Mouse (Mus musculus) CH12.LX (cell line): ENCODE measurements around the gene 9330182L06Rik. TPM values are rescaled to one million over a fixed set of nuclear protein-coding genes. Genes with fewer than 3 reads are reported as not detected.

Experiments used
- DNase-seq: peaks from one replicate; pipeline ENCODE4 v3.0.0-alpha.2; 2013; ENCODE audit errors: extremely low read depth
- H3K27ac ChIP-seq: 2 replicates; pipeline ENCODE4 v1.5.1; 2012; ENCODE audit warnings: low read depth, mild to moderate bottlenecking, control low read depth, moderate library complexity; ENCODE audit not compliant: insufficient read depth
- H3K27me3 ChIP-seq: replicated peaks from 2 replicates; pipeline ENCODE3; 2012; ENCODE audit warnings: inconsistent platforms
- H3K36me3 ChIP-seq, 2 experiments: replicated peaks in 1 of 2; 2 replicates each; pipeline versions ENCODE3 to v1.6.1; 2012; ENCODE audit warnings: inconsistent platforms in 1 of 2, low read length in 1 of 2, mild to moderate bottlenecking in 1 of 2, mixed read lengths in 1 of 2, moderate library complexity in 1 of 2; ENCODE audit not compliant: control insufficient read depth in 1 of 2, insufficient read depth in 1 of 2
- H3K4me1 ChIP-seq, 2 experiments: 2 replicates each; pipeline ENCODE4 v1.6.1; 2012; ENCODE audit warnings: inconsistent platforms in 1 of 2, moderate library complexity in 1 of 2; ENCODE audit not compliant: insufficient read depth in 2 of 2, control insufficient read depth in 1 of 2
- H3K4me2 ChIP-seq: 2 replicates; pipeline ENCODE4 v1.6.1; 2012; ENCODE audit warnings: low read depth, mild to moderate bottlenecking, control low read depth; ENCODE audit not compliant: poor library complexity, insufficient read depth, severe bottlenecking
- H3K4me3 ChIP-seq, 3 experiments: fragments of 150-350 bp in 1 of 3; sonication (generic) in 1 of 3; replicated peaks in 1 of 3; 2 replicates each; pipeline versions ENCODE3 to v1.5.1; 2011 to 2012; ENCODE audit warnings: low read depth in 2 of 3, low read length in 2 of 3, mild to moderate bottlenecking in 2 of 3, moderate library complexity in 2 of 3, control low read depth in 1 of 3, improper control_type of control experiment in 1 of 3, inconsistent platforms in 1 of 3, mixed read lengths in 1 of 3; ENCODE audit not compliant: poor library complexity in 1 of 3
- H3K79me2 ChIP-seq: replicated peaks from 2 replicates; pipeline ENCODE4 v1.6.1; 2012; ENCODE audit warnings: mild to moderate bottlenecking, moderate library complexity; ENCODE audit not compliant: control insufficient read depth, poor library complexity, insufficient read depth, severe bottlenecking; ENCODE audit errors: extremely low read depth
- H3K9ac ChIP-seq: 2 replicates; pipeline ENCODE4 v1.6.1; 2012; ENCODE audit warnings: low read depth, mild to moderate bottlenecking, control low read depth, moderate library complexity; ENCODE audit not compliant: insufficient read depth
- H3K9me3 ChIP-seq: replicated peaks from 2 replicates; pipeline ENCODE3; 2012; ENCODE audit warnings: low read length, inconsistent platforms, mixed read lengths
- BHLHE40 ChIP-seq: IDR thresholded peaks from 2 replicates; pipeline ENCODE4 v1.6.1; 2011; ENCODE audit warnings: mild to moderate bottlenecking, low read depth, low read length, improper control_type of control experiment
- CHD2 ChIP-seq: IDR thresholded peaks from 2 replicates; pipeline ENCODE4 v1.6.1; 2011; ENCODE audit warnings: low read length, improper control_type of control experiment
- CTCF ChIP-seq, 2 experiments: IDR thresholded peaks in 1 of 2; conservative IDR thresholded peaks in 1 of 2; 2 replicates each; pipeline ENCODE4 v1.5.1; 2011 to 2012; ENCODE audit warnings: low read depth in 2 of 2, low read length in 2 of 2, improper control_type of control experiment in 1 of 2, inconsistent platforms in 1 of 2, mild to moderate bottlenecking in 1 of 2, moderate library complexity in 1 of 2
- E2F4 ChIP-seq: IDR thresholded peaks from 2 replicates; pipeline ENCODE4 v1.6.1; 2011; ENCODE audit warnings: low read depth, low read length, improper control_type of control experiment; ENCODE audit not compliant: insufficient replicate concordance
- ELF1 ChIP-seq: IDR thresholded peaks from 2 replicates; pipeline ENCODE4 v1.6.1; 2014; ENCODE audit warnings: low read depth, mild to moderate bottlenecking, inconsistent platforms, low read length, improper control_type of control experiment
- ETS1 ChIP-seq: conservative IDR thresholded peaks from 2 replicates; pipeline ENCODE4 v1.6.1; 2012; ENCODE audit warnings: low read depth, mild to moderate bottlenecking, inconsistent platforms, low read length, improper control_type of control experiment, moderate library complexity
- HCFC1 ChIP-seq: IDR thresholded peaks from 2 replicates; pipeline ENCODE4 v1.6.1; 2012; ENCODE audit warnings: low read depth, mild to moderate bottlenecking, inconsistent platforms, low read length, improper control_type of control experiment
- JUND ChIP-seq: conservative IDR thresholded peaks from 2 replicates; pipeline ENCODE4 v1.6.1; 2011; ENCODE audit warnings: low read depth, low read length, improper control_type of control experiment
- MAZ ChIP-seq: IDR thresholded peaks from 2 replicates; pipeline ENCODE4 v1.6.1; 2012; ENCODE audit warnings: low read depth, mild to moderate bottlenecking, inconsistent platforms, low read length, improper control_type of control experiment, moderate library complexity
- MEF2A ChIP-seq: IDR thresholded peaks from 2 replicates; pipeline ENCODE4 v1.6.1; 2014; ENCODE audit warnings: low read depth, mild to moderate bottlenecking, inconsistent platforms, low read length, improper control_type of control experiment, borderline replicate concordance
- MYC ChIP-seq: IDR thresholded peaks from 2 replicates; pipeline ENCODE4 v1.6.1; 2011; ENCODE audit warnings: low read depth, mild to moderate bottlenecking, improper control_type of control experiment, low read length
- NELFE ChIP-seq: IDR thresholded peaks from 2 replicates; pipeline ENCODE4 v1.6.1; 2011; ENCODE audit warnings: low read depth, low read length, improper control_type of control experiment
- PAX5 ChIP-seq: IDR thresholded peaks from 2 replicates; pipeline ENCODE4 v1.6.1; 2012; ENCODE audit warnings: low read length, inconsistent platforms, mixed read lengths
- RAD21 ChIP-seq: IDR thresholded peaks from 2 replicates; pipeline ENCODE4 v1.6.1; 2011; ENCODE audit warnings: low read depth, mild to moderate bottlenecking, low read length, improper control_type of control experiment, moderate library complexity
- RCOR1 ChIP-seq: conservative IDR thresholded peaks from 2 replicates; pipeline ENCODE4 v1.6.1; 2012; ENCODE audit warnings: low read depth, mild to moderate bottlenecking, inconsistent platforms, low read length, improper control_type of control experiment
- SMC3 ChIP-seq: IDR thresholded peaks from 2 replicates; pipeline ENCODE4 v1.6.1; 2011; ENCODE audit warnings: low read depth, low read length, improper control_type of control experiment
- TCF12 ChIP-seq: IDR thresholded peaks from 2 replicates; pipeline ENCODE4 v1.6.1; 2014; ENCODE audit warnings: low read depth, mild to moderate bottlenecking, inconsistent platforms, low read length, improper control_type of control experiment
- ZC3H11A ChIP-seq: IDR thresholded peaks from 2 replicates; pipeline ENCODE4 v1.6.1; 2012; ENCODE audit warnings: low read depth, mild to moderate bottlenecking, inconsistent platforms, low read length, improper control_type of control experiment
- ZKSCAN1 ChIP-seq: IDR thresholded peaks from 2 replicates; pipeline ENCODE4 v1.6.1; 2012; ENCODE audit warnings: low read depth, inconsistent platforms, low read length, improper control_type of control experiment, borderline replicate concordance
- ZNF384 ChIP-seq: IDR thresholded peaks from 2 replicates; pipeline ENCODE4 v1.6.1; 2012; ENCODE audit warnings: low read depth, low read length, improper control_type of control experiment, inconsistent platforms
- dilution Hi-C: fragments of 300-500 bp; cut with MboI; formaldehyde crosslinking; loops from 2 replicates; pipeline ENCODE4 v1.14.3; 2020; ENCODE audit warnings: low sequenced_read_pairs; ENCODE audit not compliant: extremely low pct_unique_long_range_greater_than_20kb, extremely low pct_ligation_motif_present
- in situ Hi-C: fragments of 300-500 bp; cut with MboI; formaldehyde crosslinking; loops from 3 replicates; pipeline ENCODE4 v1.14.3; 2019; ENCODE audit warnings: low sequenced_read_pairs, low pct_ligation_motif_present, low pct_unique_long_range_greater_than_20kb, mixed read lengths
- polyA plus RNA-seq: library from polyadenylated mRNA; unstranded; fragments of >175 nt; gene quantifications from 2 replicates; pipeline ENCODE4 v1.2.1, GENCODE M21; 2012; ENCODE audit warnings: low read depth; ENCODE audit not compliant: insufficient read length
- total RNA-seq, 2 experiments: library from RNA; depleted of rRNA; stranded (reverse); fragments of 300-350 nt in 1 of 2; fragments of >200 nt in 1 of 2; gene quantifications; 2 replicates each; pipeline ENCODE4 v1.2.3; 2012 to 2014

The 9330182L06Rik gene
- total and polyA plus RNA-seq, 3 experiments = not detected

GRCm38 (mm10) chr5:9419964-9420363 lies 154.0 kb downstream of the 9330182L06Rik start:
- peak in 1 of 2 experiments; percentile 61; a peak in 2 of 4 replicates for TF ChIP-seq CTCF (conservative IDR thresholded peaks at IDR 0.05 in 1 of 2, IDR thresholded peaks at IDR 0.05 in 1 of 2; ENCODE audit: low read depth in 2 of 2, low read length in 2 of 2)
- TF ChIP-seq ZKSCAN1 = no peak
- TF ChIP-seq RCOR1 = no peak
- no peak for TF ChIP-seq CHD2
- TF ChIP-seq ZC3H11A = no peak
- TF ChIP-seq SMC3 = peak; percentile 59
- TF ChIP-seq RAD21 = peak; percentile 61
- TF ChIP-seq, all 38 proteins: peak for 3
- H3K27ac ChIP-seq = no peak overlapping the region
- H3K27me3 ChIP-seq = no peaks in the 10 kb centered on the region
- no peak overlapping the region for H3K4me3 ChIP-seq
- no peak overlapping the region for H3K4me2 ChIP-seq
- H3K36me3 ChIP-seq = no peaks in the 10 kb centered on the region
- peak; percentile 32 for DNase-seq
- no peaks in the 10 kb centered on the region for H3K9me3 ChIP-seq
- dilution Hi-C loops = no loop called here
- H3K79me2 ChIP-seq = no peaks in the 10 kb centered on the region
- in situ Hi-C loops = loop anchor here (10.0 kb wide), 1 partner anchor 255 kb away; the partner anchor contains the start of gene Dmtf1
- H3K4me1 ChIP-seq = peaks cover 3% of the 10 kb centered on the region in 2 experiments; a peak in 2 of 4 replicates
- no peak overlapping the region for H3K9ac ChIP-seq

- Histone ChIP-seq H3K9ac (no peak overlapping the region), H3K4me3 (no peak overlapping the region), H3K4me2 (no peak overlapping the region), H3K27ac (no peak overlapping the region), H3K36me3 (no peaks in the 10 kb centered on the region), H3K9me3 (no peaks in the 10 kb centered on the region), H3K27me3 (no peaks in the 10 kb centered on the region), H3K4me1 (peaks cover 0 to 3% of the 10 kb centered on the region in 2 experiments; a peak in 1 of 4 replicates), H3K79me2 (no peaks in the 10 kb centered on the region)
- dilution Hi-C loops (no loop called here), in situ Hi-C loops (loop anchor here (10.0 kb wide), 1 partner anchor 260 kb away; the partner anchor contains the start of gene Dmtf1)
- no peak for TF ChIP-seq PAX5
- DNase-seq = no peak
Measured at GRCm38 (mm10) chr5:9424464-9424863, 158.5 kb downstream of the 9330182L06Rik start.

GRCm38 (mm10) chr5:9427165-9427564 lies 161.2 kb downstream of the 9330182L06Rik start:
- DNase-seq = no peak
- no peak overlapping the region for H3K9ac ChIP-seq
- H3K27ac ChIP-seq = no peak overlapping the region
- in situ Hi-C loops = loop anchor here (10.0 kb wide), 1 partner anchor 262 kb away; the partner anchor contains the start of gene Dmtf1
- H3K4me3 ChIP-seq = no peak overlapping the region
- no peaks in the 10 kb centered on the region for H3K9me3 ChIP-seq
- H3K79me2 ChIP-seq = no peaks in the 10 kb centered on the region
- dilution Hi-C loops = no loop called here
- H3K4me2 ChIP-seq = no peak overlapping the region
- no peaks in the 10 kb centered on the region for H3K36me3 ChIP-seq
- H3K4me1 ChIP-seq = peaks cover 0 to 3% of the 10 kb centered on the region in 2 experiments; a peak in 1 of 4 replicates
- H3K27me3 ChIP-seq = no peaks in the 10 kb centered on the region
- TF ChIP-seq BHLHE40 = no peak
- TF ChIP-seq CHD2 = no peak
- TF ChIP-seq ELF1 = no peak
- TF ChIP-seq RCOR1 = no peak
- no peak for TF ChIP-seq MAZ
- TF ChIP-seq JUND = no peak
- no peak for TF ChIP-seq TCF12
- TF ChIP-seq MEF2A = no peak
- TF ChIP-seq MYC = no peak
- TF ChIP-seq E2F4 = no peak
- TF ChIP-seq HCFC1 = no peak
- TF ChIP-seq NELFE = no peak
- no peak for TF ChIP-seq CTCF (conservative IDR thresholded peaks at IDR 0.05 in 1 of 2, IDR thresholded peaks at IDR 0.05 in 1 of 2; ENCODE audit: low read depth in 2 of 2, low read length in 2 of 2)
- TF ChIP-seq ETS1 = no peak
- no peak for TF ChIP-seq ZNF384
